Mouse (Mus musculus) layer of hippocampus, adult 8-10 months (tissue): Measurements from ENCODE around the gene Astl. TPM values are rescaled to one million over a fixed set of nuclear protein-coding genes. Genes with fewer than 3 reads are reported as not detected.

Experiments used
- DNase-seq, 2 experiments: peaks; one replicate each; pipeline ENCODE4 v3.0.0; 2022; ENCODE audit warnings: low spot score in 2 of 2
- total RNA-seq, 4 experiments: library from RNA; stranded (reverse); gene quantifications; 2 replicates each; pipeline ENCODE4 v1.2.4; 2022

Gene Astl
- total RNA-seq, 4 experiments from 2014 or later, result not detected

DNA sequence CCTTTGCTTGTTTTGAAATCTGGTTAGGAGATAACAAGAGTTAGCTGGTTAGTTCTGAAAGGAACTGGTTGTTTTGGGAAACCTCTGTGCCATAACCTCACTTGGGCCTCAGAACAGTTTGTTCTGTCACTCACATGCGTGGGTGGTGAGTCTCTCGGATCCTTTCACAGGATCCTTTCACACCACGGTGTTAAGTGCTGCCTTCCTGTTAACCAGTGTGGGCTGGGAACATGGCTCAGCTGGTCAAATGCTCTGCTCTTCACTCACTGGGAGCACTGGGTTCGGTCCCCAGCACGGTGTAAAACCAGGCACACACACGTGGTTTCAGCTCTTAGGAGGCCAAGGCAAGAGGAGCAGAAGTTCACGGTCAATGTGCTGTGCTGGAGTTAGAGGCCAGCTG, 14.0 kb upstream of the Astl start:
- no peak for DNase-seq

DNA sequence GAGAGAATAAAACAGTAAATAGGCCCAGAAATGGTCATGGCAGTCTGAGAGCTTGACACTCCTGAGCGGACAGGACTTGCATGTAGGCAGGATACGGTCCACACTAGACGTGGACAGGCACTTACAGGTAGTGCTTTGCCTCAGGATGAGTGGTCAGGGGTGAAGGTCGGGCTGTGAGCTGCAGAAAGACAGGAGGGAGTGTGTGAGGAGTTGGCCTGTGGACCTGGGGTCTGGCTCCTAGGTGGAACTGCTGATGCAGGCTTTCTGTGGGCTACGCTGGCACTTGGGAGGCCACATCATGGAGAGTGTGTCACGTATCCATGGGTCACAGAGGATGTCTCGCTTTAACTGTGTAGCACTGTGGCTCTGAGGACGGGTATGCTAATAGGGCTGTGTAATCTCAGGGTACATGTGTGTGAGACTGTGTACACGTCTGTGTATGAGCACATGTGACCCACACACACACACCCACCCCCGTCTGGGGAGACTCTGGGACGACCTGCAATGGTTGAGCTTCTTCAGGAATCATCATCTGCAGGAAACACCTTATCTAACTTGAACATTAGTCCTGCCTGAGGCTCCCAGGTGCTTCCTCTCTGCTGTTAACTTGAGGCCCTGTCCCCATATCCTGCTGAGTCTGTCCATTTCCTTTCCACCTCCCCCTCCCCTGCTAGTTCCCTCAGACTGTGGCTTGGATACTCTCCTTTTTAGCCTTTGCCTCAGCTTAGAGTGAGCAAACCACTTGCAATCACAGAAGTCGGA, 10.2 kb upstream of the Astl start:
- DNase-seq, result no peak

DNA sequence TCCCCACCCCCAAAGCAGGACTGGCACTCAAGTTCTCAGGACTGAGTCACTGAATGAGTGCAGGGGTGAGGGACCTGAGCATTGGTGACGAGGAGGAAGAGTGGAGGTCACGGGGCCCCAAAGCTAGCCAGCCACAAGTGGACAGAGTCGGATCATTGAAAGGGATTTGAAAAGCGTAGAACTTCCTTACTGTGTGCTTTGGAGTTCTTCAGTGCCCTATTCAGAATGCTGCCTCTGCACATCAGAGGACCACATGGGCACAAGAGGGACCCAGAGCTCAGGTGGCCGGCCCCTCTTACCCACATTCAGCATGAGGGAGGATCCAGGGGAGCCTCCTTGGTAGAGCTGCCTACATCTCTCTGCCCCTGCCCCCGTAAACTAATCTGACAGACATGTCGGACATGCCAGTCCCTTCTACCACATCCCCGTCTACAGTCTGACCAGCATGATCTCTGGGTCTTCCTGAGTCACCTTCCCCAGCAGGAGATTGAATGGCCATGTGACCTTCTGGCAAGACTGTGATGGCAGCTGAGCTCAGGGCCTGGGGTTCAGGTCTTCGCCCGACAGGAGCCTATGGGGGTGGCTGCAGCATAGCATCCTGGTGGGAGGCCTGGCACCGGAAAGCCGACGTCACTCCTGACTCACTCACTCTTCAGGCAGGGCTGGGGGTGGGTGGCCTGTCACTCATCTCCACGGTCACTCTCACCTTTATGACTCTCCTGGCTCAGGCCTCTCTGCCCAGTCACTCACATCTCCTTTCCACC, 5.5 kb upstream of the Astl start:
- no peak for DNase-seq

DNA sequence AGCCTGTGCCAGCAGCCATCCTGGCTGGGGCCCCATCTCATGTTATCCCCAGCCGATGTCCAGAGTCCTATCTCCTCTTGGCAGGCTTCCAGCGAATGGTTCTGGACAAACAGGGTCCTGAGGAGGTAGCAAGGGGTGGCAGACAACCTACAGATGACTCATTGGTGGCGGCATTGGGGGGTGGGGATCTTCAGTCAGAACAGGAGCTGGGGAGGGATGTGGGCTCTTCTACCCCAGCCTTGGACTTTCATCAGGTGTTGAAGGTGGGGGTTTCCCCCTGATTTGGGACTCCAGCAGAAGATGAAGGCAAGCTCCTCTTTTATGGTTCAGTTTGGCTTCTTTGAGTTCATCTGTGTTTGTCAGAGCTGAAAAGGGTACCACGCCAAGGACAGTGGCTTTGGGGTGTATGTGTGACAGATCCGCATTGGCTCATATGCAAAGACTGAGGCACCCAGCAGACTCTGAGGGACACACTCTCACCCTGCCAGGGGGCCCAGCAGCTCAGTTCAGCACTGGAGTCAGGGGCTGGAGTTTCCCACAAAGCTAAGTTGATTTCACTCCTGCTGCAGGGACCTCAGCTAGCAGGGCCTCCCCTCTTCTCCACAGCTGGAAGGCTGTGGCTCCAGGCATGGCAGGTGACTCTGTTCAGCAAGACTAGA, 4.4 kb upstream of the Astl start:
- no peak for DNase-seq

DNA sequence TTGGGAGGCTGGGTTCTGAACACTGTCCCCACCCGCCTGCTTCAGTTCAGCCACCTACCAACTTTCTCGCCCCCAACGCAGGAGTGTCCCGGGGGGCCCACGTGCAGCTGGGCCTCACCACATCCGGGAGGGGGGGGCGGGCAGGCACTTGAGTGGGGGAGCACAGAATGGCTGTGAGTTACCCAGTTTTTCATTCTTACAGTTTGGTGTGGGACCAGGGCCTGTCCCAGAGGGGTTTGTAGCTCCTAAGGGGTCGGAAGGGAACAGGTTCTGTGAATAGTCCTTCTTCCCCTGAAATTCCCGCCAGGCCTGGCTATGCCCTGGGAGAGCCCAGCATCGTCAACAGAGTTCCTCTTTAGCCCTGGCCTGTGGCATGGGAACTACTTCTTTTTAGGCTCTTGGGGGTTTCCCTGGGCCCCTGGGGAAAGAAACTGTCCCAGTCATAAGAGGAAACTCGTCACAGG, 3.3 kb upstream of the Astl start:
- no peak for DNase-seq

DNA sequence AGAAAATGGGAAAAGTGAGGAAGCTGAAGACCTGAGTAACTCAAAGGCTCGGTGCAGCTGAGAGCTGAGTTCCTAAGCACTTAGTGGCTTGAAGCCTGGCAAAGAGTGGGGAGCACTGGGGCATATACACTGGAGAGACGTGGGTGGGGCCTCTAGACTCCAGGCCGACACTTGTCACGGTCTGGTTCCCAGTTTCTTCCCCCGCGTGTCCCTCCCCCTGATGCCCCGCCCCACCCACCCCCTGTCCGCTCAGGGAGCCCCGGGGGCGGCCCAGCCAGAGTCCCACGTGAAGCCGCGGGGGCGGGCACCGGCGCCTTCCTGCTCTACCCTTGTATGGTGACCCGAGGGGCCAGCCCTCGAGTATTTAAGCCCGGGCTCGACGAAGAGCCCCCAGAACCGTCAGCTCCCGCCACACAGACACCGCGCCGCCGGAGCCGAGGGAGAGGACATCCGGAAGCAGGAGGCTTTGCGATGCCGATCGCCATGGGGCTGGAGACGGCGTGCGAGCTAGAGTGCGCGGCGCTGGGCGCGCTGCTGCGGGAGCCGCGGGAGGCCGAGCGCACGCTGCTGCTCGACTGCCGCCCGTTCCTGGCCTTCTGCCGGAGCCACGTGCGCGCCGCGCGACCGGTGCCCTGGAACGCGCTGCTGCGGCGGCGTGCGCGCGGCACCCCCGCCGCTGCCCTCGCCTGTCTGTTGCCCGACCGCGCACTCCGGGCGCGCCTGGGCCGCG, 2.5 kb upstream of the Astl start, which contains the start of gene Dusp2:
TSS of gene Dusp2 (plus strand) at position 393 of the 730 bp plus-strand sequence.
- peak in 1 of 2 experiments; percentile 48 for DNase-seq

DNA sequence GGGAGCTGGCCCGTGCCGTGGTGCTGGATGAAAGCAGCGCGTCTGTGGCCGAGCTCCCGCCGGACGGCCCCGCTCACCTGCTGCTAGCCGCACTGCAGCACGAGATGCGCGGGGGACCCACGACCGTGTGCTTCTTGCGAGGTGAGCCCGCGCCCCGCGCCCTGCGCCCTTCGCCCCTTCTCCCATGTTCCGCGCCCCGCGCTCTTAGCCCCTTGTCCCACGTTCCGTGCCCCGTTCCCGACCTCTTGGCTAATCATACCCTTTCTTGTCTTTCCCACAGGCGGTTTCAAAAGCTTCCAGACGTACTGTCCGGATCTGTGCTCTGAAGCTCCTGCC, 2.0 kb upstream of the Astl start:
- no peak for DNase-seq

DNA sequence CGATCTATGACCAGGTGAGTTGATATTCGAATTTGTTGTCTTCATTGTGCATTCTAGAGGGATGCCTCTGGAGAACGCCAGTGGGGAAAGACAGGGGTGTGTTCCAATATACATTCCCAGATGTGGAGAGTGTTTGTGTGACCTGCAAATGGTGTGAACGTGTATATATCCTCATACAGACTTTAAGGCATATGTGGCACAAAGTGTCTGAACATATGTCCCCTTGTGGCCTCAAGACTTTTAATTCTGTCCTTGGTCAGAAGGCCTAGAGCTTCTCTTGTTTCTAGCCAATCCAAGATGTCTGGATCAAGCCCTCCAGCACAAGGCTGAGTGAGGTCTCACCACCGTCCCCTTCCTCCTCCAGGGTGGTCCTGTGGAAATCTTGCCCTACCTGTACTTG, 1.6 kb upstream of the Astl start:
- DNase-seq, result no peak

DNA sequence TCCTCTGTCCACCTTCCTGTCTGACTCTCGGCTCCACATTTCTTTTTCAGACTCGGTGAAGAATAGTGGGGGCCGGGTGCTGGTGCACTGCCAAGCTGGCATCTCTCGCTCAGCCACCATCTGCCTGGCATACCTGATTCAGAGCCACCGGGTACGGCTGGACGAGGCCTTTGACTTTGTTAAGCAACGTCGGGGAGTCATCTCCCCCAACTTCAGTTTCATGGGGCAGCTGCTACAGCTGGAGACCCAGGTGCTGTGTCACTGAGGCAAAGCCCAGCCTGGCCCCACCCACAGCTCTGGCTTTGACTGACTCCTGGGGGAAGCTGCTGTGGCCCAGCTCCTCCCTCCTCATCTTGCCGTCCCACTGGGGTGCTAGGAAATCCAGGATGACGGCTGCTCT, 908 bp upstream of the Astl start:
- no peak for DNase-seq

DNA sequence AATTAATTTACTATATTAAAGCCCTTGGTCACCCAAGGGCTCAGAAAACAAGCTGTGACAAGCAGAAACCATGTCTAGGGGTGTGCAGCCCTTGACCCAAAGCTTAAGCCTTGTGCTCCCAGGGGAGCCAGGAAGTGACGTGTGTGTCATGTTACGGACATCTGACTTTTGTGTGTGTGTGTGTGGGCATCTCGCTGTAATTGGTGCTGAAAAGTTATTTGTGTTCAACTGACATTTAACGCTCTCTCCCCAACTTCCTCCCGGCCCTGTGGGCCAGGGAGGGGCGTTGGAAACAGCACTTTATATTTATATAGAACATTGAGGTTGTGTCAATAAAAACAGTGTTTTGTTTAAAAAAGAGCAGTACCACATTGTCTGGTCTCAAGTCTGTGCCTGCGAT, 427 bp upstream of the Astl start:
- DNase-seq, result no peak

DNA sequence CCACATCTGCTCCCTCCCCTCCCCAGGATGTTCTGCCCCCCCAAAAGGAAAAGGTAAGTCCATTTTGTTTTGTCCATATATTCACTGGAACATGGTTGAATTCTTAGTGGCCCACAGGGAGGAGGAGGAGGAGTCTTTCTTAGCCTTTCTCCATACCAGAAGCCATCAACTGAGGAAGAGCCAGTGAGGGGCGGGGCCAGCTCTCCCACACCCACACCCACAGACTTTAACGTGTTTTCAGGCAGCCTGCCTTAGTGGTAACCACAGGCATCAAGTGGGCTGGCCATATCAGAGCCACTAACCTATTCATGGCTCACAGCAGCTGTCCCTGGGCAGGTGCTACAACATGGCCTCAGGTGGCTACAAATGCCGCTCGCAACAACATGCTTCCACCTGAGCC, 394 bp downstream of the Astl start:
- DNase-seq, result no peak

DNA sequence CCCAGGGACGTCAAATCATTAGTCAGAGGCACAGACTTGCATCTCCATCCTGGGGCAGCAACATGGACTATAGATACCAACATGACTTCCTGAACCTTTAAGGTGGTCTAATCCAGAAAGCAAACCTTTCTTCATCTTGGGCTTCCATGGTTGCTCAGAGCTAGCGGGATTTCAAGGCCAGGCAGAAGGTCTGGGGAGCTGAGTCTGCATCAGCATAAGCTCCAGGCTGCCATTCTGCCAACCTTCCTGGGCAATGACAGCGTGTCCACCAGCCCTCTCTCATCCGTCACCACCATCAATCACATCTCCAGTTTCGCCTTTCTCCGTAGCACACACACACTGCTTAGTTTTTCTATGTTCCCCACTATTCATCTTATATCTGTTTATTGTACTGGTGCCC, 823 bp downstream of the Astl start:
- DNase-seq, result no peak

DNA sequence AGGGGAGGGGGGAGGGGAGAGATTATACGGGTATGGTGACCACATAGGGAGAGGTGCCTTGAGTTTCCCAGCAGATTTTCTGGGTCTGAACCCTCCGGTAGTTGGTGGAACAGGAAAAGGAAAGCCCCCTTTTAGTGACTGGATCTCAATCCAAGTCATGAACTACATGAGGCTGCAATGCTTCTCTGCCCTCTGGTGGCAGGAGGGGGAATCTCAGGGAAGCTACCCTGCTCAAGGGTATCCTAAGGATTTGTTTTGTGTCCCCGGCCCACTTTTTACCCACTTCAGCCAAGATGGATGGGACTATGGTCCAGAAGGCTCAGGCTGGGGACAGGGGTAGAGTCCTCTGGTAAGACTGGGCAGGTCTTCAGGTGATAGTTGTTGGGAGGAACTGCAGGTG, 2.7 kb downstream of the Astl start:
- peak in 1 of 2 experiments; percentile 44 for DNase-seq

DNA sequence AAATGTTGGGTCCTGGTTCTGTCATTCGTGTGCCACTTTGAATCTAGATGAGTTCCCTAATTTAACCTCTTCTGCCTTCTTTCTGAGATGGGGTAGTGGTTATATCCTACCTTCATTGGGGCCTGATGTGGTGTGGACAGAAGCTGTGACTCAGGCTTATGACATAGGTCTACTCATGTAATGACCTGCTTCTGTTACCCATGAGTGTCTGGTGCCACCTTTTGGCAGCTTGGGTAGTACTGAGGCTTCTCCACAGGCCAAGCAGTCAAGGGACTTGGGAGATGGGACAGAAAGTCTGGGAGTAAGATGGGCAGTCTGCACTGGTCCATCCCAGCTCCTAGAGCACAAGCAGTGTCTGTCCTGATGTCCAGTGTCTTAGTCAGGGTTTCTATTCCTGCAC, 7.9 kb downstream of the Astl start:
- no peak for DNase-seq

DNA sequence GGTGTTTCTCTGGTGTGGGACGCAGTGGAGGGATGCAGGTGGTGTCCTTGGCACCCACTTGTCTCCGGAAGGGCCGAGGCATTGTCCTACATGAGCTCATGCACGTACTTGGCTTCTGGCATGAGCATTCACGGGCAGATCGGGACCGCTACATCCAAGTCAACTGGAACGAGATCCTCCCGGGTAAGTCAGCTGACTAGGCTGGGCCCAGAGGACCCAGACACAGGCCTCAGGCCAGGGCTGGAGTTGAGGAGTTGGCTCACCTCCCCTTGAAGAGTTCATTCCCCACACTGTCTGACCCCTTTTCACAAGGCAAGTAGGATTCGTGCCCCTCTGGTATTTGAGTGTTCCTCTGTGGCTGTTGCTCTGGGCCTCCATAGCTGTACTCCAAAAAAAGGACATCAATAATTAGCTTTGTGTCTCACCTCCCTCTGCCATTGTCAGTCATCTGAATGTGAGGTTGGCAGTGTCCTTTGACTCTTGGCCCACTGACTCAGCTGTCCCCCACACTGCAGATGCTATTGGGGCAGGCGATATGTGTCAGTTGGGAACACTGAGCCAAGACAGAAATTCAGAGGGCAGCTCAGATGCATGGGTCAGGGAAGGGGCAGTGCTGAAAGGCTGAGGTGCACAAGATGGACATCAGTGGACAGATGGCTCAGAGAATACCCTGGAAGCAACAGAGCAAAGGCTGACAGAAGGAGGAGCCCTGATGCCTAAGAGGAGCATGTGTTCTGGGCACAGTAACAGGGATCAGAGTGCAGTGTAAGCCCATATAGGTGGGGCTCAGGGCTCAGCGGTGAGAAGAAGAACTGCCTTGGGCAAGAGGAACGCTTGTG, 8.9 kb downstream of the Astl start:
- no peak for DNase-seq

DNA sequence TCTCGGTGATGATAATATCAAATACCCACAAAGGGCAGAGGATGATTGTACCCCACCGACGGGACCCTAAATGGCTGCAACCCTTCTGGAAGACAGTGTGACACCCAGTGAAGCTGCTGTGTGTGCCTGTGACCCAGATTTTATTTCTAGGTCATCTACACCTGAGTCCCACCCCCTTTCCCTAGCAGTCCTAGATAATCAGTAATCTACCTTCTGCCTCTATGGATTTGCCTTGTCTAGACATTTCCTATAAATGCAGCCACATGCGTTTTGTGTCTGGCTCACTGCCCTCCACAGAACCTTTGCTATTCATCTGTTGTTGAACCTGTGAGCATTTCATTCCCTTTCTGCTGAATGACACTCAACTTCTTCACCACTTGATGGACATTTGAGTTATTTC, 15.4 kb downstream of the Astl start:
- no peak for DNase-seq

DNA sequence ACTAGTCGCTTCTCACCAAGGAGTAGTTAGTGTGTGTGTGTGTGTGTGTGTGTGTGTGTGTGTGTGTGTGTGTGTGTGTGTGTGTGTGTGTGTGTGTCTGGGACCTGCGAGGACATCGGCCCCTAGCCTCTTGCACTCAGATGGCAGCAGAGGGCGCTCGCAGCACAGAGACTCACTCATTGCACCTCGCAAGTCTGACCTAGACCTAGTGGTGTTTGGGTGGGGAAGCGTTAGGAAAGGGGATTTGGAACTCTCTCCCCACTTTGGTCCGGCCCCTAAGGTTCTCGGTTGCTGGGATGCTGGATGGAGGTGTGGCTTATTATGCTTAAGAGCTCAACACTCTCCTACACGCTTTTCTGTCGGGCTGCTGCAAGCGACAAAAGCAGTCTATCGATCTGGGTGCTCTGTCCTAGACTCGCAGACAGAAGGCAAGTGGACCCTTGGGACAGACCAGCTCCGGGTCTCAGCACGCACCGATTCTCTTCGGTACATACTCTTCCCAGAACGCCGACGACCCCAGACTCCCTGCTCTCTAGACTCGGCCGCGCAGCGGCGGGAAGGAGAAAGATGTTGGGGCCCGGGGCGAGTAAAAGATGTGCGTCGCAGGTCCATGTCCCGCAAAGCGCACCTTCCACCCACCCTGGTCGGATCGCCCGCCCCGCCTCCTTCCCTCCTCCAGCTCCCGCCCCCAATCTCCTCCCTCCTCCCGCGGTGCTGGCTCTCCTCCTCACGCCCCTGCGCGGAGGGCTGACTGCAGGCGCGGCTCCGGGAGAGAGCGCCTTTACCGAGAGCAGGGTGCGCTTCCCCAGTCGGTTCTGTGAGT, 24.2 kb downstream of the Astl start, which contains the start of gene Adra2b:
TSS of gene Adra2b (plus strand) at position 750 of the 823 bp plus-strand sequence.
- peak; percentile 64 to 79 for DNase-seq

DNA sequence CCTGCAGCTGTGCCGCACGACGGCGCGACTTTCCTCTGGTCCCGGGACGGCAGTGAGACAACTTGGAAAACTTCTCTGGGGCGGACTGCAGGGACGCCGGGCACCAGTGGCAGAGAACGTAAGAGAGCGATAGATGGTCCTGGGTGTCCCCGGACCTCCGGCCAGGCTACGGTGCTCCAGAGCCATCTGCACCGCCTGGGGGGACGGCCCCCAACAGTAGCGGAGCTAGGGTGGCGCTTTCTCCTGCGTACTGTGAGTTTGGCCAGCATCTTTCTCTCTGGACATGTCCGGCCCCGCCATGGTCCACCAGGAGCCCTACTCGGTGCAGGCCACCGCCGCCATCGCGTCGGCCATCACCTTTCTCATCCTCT, 24.8 kb downstream of the Astl start:
- DNase-seq, result no peak

DNA sequence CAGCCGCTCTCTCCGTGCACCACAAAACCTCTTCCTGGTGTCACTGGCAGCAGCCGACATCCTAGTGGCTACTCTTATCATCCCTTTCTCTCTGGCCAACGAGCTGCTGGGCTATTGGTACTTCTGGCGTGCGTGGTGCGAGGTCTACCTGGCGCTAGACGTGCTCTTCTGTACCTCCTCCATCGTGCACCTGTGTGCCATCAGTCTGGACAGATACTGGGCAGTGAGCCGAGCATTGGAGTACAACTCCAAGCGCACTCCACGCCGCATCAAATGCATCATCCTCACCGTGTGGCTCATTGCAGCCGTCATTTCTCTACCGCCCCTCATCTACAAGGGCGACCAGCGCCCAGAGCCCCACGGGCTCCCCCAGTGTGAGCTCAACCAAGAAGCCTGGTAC, 25.3 kb downstream of the Astl start:
- DNase-seq, result no peak

DNA sequence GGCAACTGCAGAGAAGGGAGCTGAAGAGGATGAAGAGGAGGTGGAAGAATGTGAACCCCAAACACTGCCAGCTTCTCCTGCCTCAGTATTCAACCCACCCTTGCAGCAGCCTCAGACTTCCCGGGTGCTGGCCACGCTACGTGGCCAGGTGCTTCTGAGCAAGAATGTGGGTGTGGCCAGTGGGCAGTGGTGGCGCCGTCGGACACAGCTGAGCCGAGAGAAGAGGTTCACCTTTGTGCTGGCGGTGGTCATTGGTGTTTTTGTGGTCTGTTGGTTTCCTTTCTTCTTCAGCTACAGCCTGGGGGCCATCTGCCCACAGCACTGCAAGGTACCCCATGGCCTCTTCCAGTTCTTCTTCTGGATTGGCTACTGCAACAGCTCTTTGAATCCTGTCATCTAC, 26.0 kb downstream of the Astl start:
- DNase-seq, result no peak
